Mouse (Mus musculus) heart, embryonic 16.5 days (tissue): ENCODE data around the gene Bicc1. TPM values are rescaled to one million over a fixed set of nuclear protein-coding genes. Genes with fewer than 3 reads are reported as not detected.

ENCODE experiments used
- ATAC-seq: fragments of 200-750 bp; cut with Nextera tagmentation; replicated peaks from 2 replicates; pipeline ENCODE4 v1.8.0; 2017; ENCODE audit warnings: moderate number of reproducible peaks; ENCODE audit not compliant: insufficient read depth, low FRiP score; ENCODE audit errors: extremely low read depth
- H3K27ac ChIP-seq: fragments of 300-500 bp; sonication (generic); 2 replicates; pipeline ENCODE4 v1.5.1; 2014; ENCODE audit warnings: mild to moderate bottlenecking, low read length, control low read depth, moderate library complexity
- H3K27me3 ChIP-seq: fragments of 300-500 bp; sonication (generic); 2 replicates; pipeline ENCODE4 v1.6.1; 2014; ENCODE audit warnings: low read length, mixed read lengths; ENCODE audit not compliant: control insufficient read depth, insufficient read depth
- H3K36me3 ChIP-seq: fragments of 300-500 bp; sonication (generic); 2 replicates; pipeline ENCODE4 v1.6.1; 2014; ENCODE audit not compliant: control insufficient read depth, insufficient read depth
- H3K4me1 ChIP-seq: fragments of 300-500 bp; sonication (generic); 2 replicates; pipeline ENCODE4 v1.6.1; 2014; ENCODE audit warnings: low read length, mixed read lengths; ENCODE audit not compliant: control insufficient read depth, insufficient read depth
- H3K4me2 ChIP-seq: fragments of 300-500 bp; sonication (generic); 2 replicates; pipeline ENCODE4 v1.6.1; 2014; ENCODE audit warnings: low read depth, mild to moderate bottlenecking, control low read depth, low read length
- H3K4me3 ChIP-seq: fragments of 300-500 bp; sonication (generic); 2 replicates; pipeline ENCODE4 v1.5.1; 2014; ENCODE audit warnings: mild to moderate bottlenecking, control low read depth, low read length
- H3K9ac ChIP-seq: fragments of 300-500 bp; sonication (generic); 2 replicates; pipeline ENCODE4 v1.6.1; 2014; ENCODE audit warnings: low read length, control low read depth
- H3K9me3 ChIP-seq: fragments of 300-500 bp; sonication (generic); replicated peaks from 2 replicates; pipeline ENCODE4 v1.6.1; 2016; ENCODE audit warnings: low read length; ENCODE audit not compliant: control insufficient read depth
- WGBS: fragments of 180-500 bp; shearing (Covaris S2); extraction: QIAGEN DNeasy Blood & Tissue Kit; methylation state at CpG from one replicate; pipeline ENCODE4 v1.1.7; 2014; 5-methylcytosine and 5-hydroxymethylcytosine counted together
- polyA plus RNA-seq: library from polyadenylated mRNA; unstranded; fragments of >200 nt; fragmentation: Nextera tagmentation; extraction: Ambion mirVana; gene quantifications from 2 replicates; pipeline ENCODE4 v1.2.1, GENCODE M21; 2015

The Bicc1 gene
- polyA plus RNA-seq, 1 experiment from 2014 or later, result 16.7 TPM

DNA sequence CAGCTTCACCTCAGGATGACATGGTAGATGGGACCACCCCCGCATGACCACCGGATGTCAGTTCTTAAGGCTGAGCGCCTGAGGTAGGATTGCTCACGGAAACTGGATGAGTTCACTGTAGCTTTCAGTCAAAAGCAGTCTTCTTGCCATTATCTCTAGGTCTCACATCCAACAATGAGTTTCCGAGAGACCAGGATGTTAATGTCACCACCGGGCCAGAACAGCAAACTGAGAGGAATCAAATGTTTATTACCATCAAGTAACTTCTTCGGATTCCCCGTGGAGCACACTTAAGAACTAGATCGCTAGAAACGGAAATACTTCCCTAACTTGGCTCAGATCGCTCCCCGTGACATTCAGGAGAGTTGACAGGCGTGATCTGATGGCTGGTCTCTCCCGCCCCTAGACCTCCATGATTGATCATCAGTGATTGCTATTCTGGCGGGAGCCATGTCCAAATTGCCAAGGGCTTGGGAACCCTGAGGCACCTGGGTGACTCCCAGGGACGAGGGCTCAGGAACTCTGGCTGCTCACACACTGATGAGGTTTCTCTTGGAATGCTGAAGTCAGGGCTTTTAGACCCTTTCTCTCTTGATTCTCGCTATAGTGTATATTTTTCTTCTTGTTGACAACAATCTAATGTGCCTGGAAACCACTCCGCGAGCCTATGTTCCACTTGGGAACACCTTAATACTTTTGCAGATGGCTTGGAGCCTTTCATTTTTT, 149.6 kb downstream of the Bicc1 start:
- no peak overlapping the region for H3K4me3 ChIP-seq
- H3K9me3 ChIP-seq, result no peaks in the 10 kb centered on the region
- 73% methylated on average over 19 of the region's 19 CpGs for WGBS
- H3K4me1 ChIP-seq, result no peaks in the 10 kb centered on the region
- H3K4me2 ChIP-seq, result no peak overlapping the region
- ATAC-seq, result no peak
- no peaks in the 10 kb centered on the region for H3K27me3 ChIP-seq
- H3K9ac ChIP-seq, result no peak overlapping the region
- H3K36me3 ChIP-seq, result no peaks in the 10 kb centered on the region
- H3K27ac ChIP-seq, result peak overlapping the region; percentile 12; the same call in 1 of the 2 replicates

DNA sequence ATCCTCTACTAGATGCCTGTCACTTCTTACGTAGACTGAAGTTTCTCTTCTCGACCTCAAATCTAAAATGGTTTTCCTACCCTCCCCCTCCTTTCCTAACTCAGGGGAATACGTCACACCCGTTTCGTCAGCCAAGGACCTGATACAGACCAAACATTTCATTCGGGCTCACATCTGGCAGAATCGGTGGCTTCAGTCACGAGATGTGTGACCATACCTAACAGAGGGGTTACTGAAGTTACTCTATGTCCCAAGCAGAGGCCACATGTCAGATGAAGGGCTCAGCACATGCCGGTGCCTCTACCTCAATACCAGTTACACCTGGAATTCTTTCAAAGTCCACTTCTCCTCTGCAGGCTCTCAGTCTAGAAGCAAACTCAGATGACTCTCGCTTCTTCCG, 150.8 kb downstream of the Bicc1 start:
- 73% methylated on average over 11 of the region's 11 CpGs for WGBS
- no peak overlapping the region for H3K4me3 ChIP-seq
- no peaks in the 10 kb centered on the region for H3K27me3 ChIP-seq
- H3K36me3 ChIP-seq, result no peaks in the 10 kb centered on the region
- no peak overlapping the region for H3K4me2 ChIP-seq
- no peak for ATAC-seq
- no peaks in the 10 kb centered on the region for H3K9me3 ChIP-seq
- no peak overlapping the region for H3K9ac ChIP-seq
- peak overlapping the region; percentile 64; the same call in 1 of the 2 replicates for H3K27ac ChIP-seq
- no peaks in the 10 kb centered on the region for H3K4me1 ChIP-seq

DNA sequence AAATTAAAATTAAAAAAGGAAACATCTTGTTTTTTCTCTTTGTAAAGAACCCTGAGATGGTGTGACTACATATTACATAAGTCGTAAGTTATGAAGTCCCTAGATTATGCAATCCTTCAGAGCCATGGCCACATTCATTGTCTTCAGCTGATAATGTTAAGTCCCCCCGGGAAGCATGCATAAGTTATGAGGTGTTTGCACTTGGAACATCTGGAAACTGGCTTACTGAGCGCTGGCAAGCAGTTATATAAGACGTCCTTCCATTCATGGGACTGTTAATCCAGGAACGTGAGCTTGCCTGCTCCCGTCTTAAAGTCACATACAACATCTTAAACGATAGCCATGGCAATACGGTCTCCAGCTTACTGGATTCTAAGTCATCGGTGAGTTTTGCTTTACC, 151.5 kb downstream of the Bicc1 start:
- Histone ChIP-seq H3K4me2 (no peak overlapping the region), H3K4me3 (no peak overlapping the region), H3K9ac (no peak overlapping the region), H3K4me1 (no peaks in the 10 kb centered on the region), H3K36me3 (no peaks in the 10 kb centered on the region), H3K27me3 (no peaks in the 10 kb centered on the region), H3K27ac (peak overlapping the region; percentile 64), H3K9me3 (no peaks in the 10 kb centered on the region)
- 67% methylated on average over 9 of the region's 9 CpGs for WGBS
- peak; percentile 72; the same call in 1 of the 2 replicates for ATAC-seq

DNA sequence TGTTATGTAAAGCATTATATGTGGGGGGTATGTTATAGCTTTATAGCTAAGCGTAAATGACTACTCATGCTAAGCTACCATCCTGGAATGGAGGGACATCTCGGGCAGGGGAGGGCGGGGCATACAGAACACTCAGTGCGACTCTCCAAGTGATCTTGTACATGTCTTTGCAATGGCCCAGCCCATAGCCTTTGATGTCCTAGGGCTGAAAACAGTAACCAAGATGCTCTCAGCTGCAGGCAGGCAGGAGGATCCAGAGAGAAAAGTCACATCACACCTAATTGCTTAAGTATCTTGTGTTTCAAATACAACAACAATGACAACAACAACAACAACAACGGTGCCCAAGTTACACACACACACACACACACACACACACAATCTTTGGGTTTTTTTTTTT, 152.0 kb downstream of the Bicc1 start:
- H3K4me1 ChIP-seq, result no peaks in the 10 kb centered on the region
- no peak for ATAC-seq
- no peaks in the 10 kb centered on the region for H3K27me3 ChIP-seq
- no peak overlapping the region for H3K4me3 ChIP-seq
- H3K27ac ChIP-seq, result no peak overlapping the region
- no peak overlapping the region for H3K4me2 ChIP-seq
- no peaks in the 10 kb centered on the region for H3K36me3 ChIP-seq
- WGBS, result 80% methylated on average over 5 of the region's 5 CpGs
- no peak overlapping the region for H3K9ac ChIP-seq
- H3K9me3 ChIP-seq, result no peaks in the 10 kb centered on the region

DNA sequence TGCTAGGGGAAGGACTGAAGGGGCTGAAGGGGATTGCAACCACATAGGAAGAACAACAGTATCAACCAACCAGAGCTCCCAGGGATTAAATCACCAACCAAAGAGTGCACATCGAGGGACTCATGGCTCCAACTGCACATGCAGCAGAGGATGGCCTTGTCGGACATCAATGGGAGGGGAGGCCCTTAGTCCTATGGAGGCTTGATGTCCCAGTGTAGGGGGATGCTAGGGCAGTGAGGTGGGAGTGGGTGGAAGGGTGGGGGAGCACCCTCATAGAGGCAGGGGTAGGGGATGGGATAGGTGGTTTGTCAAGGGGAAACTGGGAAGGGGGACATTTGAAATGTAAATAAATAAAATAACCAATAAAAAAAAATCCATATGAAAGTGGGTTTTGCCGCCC, 152.5 kb downstream of the Bicc1 start:
- WGBS, result 81% methylated on average over 3 of the region's 3 CpGs
- no peaks in the 10 kb centered on the region for H3K27me3 ChIP-seq
- H3K4me2 ChIP-seq, result no peak overlapping the region
- H3K36me3 ChIP-seq, result no peaks in the 10 kb centered on the region
- no peak overlapping the region for H3K9ac ChIP-seq
- no peak overlapping the region for H3K27ac ChIP-seq
- no peak for ATAC-seq
- H3K9me3 ChIP-seq, result no peaks in the 10 kb centered on the region
- no peak overlapping the region for H3K4me3 ChIP-seq
- no peaks in the 10 kb centered on the region for H3K4me1 ChIP-seq

DNA sequence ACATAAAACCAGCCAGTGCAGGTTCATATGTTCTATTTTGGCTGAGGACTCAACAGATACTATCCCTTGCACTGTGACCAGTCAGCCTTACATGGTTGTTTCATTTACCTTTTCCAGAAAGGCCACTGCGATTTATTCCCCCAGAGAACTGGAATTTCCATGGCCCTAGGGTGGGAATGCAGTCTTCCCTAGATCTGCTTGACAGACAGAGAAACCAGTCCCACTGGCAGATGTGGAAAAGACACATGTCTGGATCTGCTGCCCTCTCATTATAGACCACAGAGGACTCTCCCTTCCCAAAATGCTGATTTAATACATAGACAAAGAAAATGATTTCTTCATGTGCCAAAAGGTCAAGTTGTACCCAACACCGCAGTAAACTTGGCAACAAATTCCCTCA, 156.6 kb downstream of the Bicc1 start:
- no peak for ATAC-seq
- H3K4me2 ChIP-seq, result no peak overlapping the region
- no peak overlapping the region for H3K9ac ChIP-seq
- WGBS, result 74% methylated on average over 2 of the region's 2 CpGs
- no peak overlapping the region for H3K4me3 ChIP-seq
- no peaks in the 10 kb centered on the region for H3K4me1 ChIP-seq
- H3K36me3 ChIP-seq, result no peaks in the 10 kb centered on the region
- peaks cover 3% of the 10 kb centered on the region; the same call in 1 of the 2 replicates for H3K9me3 ChIP-seq
- no peaks in the 10 kb centered on the region for H3K27me3 ChIP-seq
- no peak overlapping the region for H3K27ac ChIP-seq

DNA sequence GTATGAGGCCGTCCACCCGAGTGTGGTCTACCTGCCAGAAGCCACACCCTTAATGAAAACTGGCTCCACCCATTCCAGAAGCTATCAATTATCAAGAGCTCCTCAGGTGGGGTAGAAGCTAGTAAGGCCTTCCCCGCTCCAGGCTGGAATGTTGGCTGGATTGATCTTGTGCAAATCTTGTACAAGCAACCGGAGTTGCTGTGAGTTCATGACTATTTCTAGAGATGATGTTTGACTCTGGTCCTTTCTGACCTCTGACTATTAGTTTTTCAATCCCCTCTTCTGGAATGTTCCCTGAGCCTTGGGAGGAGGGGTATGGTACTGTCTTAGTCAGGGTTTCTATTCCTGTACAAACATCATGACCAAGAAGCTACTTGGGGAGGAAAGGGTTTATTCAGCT, 157.3 kb downstream of the Bicc1 start:
- ATAC-seq, result no peak
- no peaks in the 10 kb centered on the region for H3K4me1 ChIP-seq
- H3K4me2 ChIP-seq, result no peak overlapping the region
- H3K36me3 ChIP-seq, result no peaks in the 10 kb centered on the region
- H3K27me3 ChIP-seq, result no peaks in the 10 kb centered on the region
- 91% methylated on average over 4 of the region's 4 CpGs for WGBS
- no peak overlapping the region for H3K27ac ChIP-seq
- no peak overlapping the region for H3K9ac ChIP-seq
- H3K9me3 ChIP-seq, result peaks cover 3% of the 10 kb centered on the region; the same call in 1 of the 2 replicates
- H3K4me3 ChIP-seq, result no peak overlapping the region

DNA sequence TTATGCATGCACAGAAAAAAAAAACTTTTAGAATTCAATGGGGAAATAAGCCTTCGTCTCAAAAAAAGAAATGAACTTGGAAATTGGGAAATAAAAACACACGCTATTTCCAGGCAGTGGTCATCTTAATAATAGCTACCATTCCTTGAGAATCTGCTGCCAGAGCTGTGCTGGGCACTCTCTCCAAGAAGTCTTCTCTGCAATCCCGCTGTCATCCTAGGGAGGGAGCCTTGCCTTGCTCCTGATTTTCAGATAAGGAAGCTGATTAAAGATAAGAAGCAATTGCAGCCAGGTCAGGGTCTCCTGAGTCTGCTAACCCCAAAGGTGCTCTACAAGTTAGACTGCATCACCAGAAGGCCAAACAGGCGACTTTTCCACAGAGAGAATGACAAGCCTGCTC, 161.4 kb downstream of the Bicc1 start:
- H3K9me3 ChIP-seq, result peaks cover 3% of the 10 kb centered on the region; the same call in 1 of the 2 replicates
- H3K27me3 ChIP-seq, result no peaks in the 10 kb centered on the region
- H3K4me2 ChIP-seq, result no peak overlapping the region
- no peaks in the 10 kb centered on the region for H3K36me3 ChIP-seq
- no peak overlapping the region for H3K27ac ChIP-seq
- ATAC-seq, result no peak
- no peak overlapping the region for H3K9ac ChIP-seq
- no peak overlapping the region for H3K4me3 ChIP-seq
- no peaks in the 10 kb centered on the region for H3K4me1 ChIP-seq
- WGBS, result 50% methylated on average over 4 of the region's 4 CpGs

DNA sequence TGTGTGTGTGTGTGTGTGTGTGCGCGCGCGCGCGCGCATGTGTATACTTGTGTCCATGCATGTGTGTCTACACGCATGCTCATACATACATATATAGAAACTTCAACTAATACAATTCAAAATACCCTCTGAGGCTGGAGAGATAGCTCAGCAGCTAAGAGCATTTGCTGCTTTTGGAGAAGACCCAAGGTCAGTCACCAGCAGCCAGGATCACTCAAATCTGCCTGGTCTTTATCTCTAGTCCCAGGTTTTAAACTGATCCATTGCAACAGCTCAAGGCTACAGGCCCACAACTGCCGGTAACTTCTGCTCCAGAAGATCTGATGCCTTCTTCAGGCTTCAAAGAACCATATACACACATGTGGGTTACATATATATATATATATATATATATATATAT, 163.4 kb downstream of the Bicc1 start:
- 92% methylated on average over 9 of the region's 9 CpGs for WGBS
- Histone ChIP-seq H3K36me3 (no peaks in the 10 kb centered on the region), H3K9ac (no peak overlapping the region), H3K27ac (no peak overlapping the region), H3K4me3 (no peak overlapping the region), H3K9me3 (peaks cover 3% of the 10 kb centered on the region; the same call in 1 of the 2 replicates), H3K4me2 (no peak overlapping the region), H3K4me1 (no peaks in the 10 kb centered on the region), H3K27me3 (no peaks in the 10 kb centered on the region)
- ATAC-seq, result no peak
